Mouse (Mus musculus) urinary bladder, postnatal 25 days (tissue): ENCODE measurements around the gene Cdh23.
A peak's percentile ranks its signal among the peaks of the same experiment; 100 is the strongest.

ENCODE experiments used
- DNase-seq: peaks from one replicate; pipeline ENCODE4 v3.0.0; 2022; ENCODE audit warnings: low spot score

Gene Cdh23

GRCm38 (mm10) chr10:60284676-60285111 lies 411.6 kb downstream of the Cdh23 start:
- no peak for DNase-seq

GRCm38 (mm10) chr10:60284248-60284647 lies 412.0 kb downstream of the Cdh23 start:
- DNase-seq, result no peak

GRCm38 (mm10) chr10:60282116-60283014 lies 413.9 kb downstream of the Cdh23 start:
- DNase-seq, result no peak

- DNase-seq, result no peak
Observed at GRCm38 (mm10) chr10:60281571-60282050, 414.7 kb downstream of the Cdh23 start.

- DNase-seq, result no peak
Observed at GRCm38 (mm10) chr10:60280353-60280752, 415.9 kb downstream of the Cdh23 start.

GRCm38 (mm10) chr10:60279941-60280301 lies 416.4 kb downstream of the Cdh23 start:
- no peak for DNase-seq

- no peak for DNase-seq
Observed at GRCm38 (mm10) chr10:60279290-60279940, 416.9 kb downstream of the Cdh23 start.

GRCm38 (mm10) chr10:60278786-60279185 lies 417.5 kb downstream of the Cdh23 start:
- no peak for DNase-seq

- no peak for DNase-seq
Observed at GRCm38 (mm10) chr10:60278006-60278399, 418.3 kb downstream of the Cdh23 start.

- DNase-seq, result peak; percentile 95
Observed at GRCm38 (mm10) chr10:60277207-60278005, 418.9 kb downstream of the Cdh23 start, which contains the start of gene Psap. Psap (plus strand) TSS chr10:60277627.

- DNase-seq, result no peak
Observed at GRCm38 (mm10) chr10:60273382-60273781, 422.9 kb downstream of the Cdh23 start.

GRCm38 (mm10) chr10:60272241-60272640 lies 424.0 kb downstream of the Cdh23 start:
- DNase-seq, result no peak

GRCm38 (mm10) chr10:60271015-60271414 lies 425.3 kb downstream of the Cdh23 start:
- DNase-seq, result no peak

GRCm38 (mm10) chr10:60269141-60270064 lies 426.9 kb downstream of the Cdh23 start:
- no peak for DNase-seq

GRCm38 (mm10) chr10:60268738-60269137 lies 427.6 kb downstream of the Cdh23 start:
- DNase-seq, result no peak

GRCm38 (mm10) chr10:60266842-60267401 lies 429.4 kb downstream of the Cdh23 start:
- DNase-seq, result no peak

- no peak for DNase-seq
Observed at GRCm38 (mm10) chr10:60265252-60265651, 431.0 kb downstream of the Cdh23 start.

GRCm38 (mm10) chr10:60263351-60263750 lies 432.9 kb downstream of the Cdh23 start:
- no peak for DNase-seq

GRCm38 (mm10) chr10:60262386-60262785 lies 433.9 kb downstream of the Cdh23 start:
- DNase-seq, result peak; percentile 60

- DNase-seq, result no peak
Observed at GRCm38 (mm10) chr10:60261530-60261929, 434.8 kb downstream of the Cdh23 start.
